ENCODE assay signal across 29 mouse cellular contexts in genomic region chr8:106047854-106048630, GRCm38 (mm10). TPM values are rescaled to one million over a fixed set of nuclear protein-coding genes. Genes with fewer than 3 reads are reported as not detected.
DNase-seq lines count a peak whose midpoint lies in the region; ATAC-seq lines count a peak whose summit lies in the region.
"Had no signal": no experiment of that assay in that cellular context is flagged by ENCODE, and none has a peak within 500 bp of the region (broad histone marks: within the 10 kb centered on the region; RNA-seq: fewer than 3 reads in every experiment).

No protein-coding gene starts in this region.

- ATAC-seq in kidney, embryonic 16.5 days (ENCODE audit: low FRiP score, low TSS enrichment): no peak
- ATAC-seq in liver, embryonic 16.5 days (ENCODE audit: low read depth): peak; percentile 71
- ATAC-seq in kidney, embryonic 15.5 days (replicated peaks; ENCODE audit: low FRiP score): no peak
- ATAC-seq: Patski had no signal

- intact Hi-C loops in gastrocnemius, postnatal 14 days (cut with DNase I; ENCODE audit: low total_unique reads): no loop called here

- H3K36me3 ChIP-seq in kidney, embryonic 16.5 days (ENCODE audit: insufficient read depth, low read length): peaks cover 16% of the 10 kb centered on the region
- H3K36me3 ChIP-seq in liver, embryonic 16.5 days (ENCODE audit: control insufficient read depth, insufficient read depth): no peaks in the 10 kb centered on the region
- H3K36me3 ChIP-seq in kidney, embryonic 15.5 days: peaks cover 39% of the 10 kb centered on the region

- H3K4me3 ChIP-seq in kidney, embryonic 16.5 days (ENCODE audit: low read length): no peak overlapping the region
- H3K4me3 ChIP-seq in liver, embryonic 16.5 days (ENCODE audit: low read depth, low read length): no peak overlapping the region
- no peak overlapping the region for H3K4me3 ChIP-seq in kidney, embryonic 15.5 days (replicated peaks)
- H3K4me3 ChIP-seq: forebrain, embryonic 10.5 days; gastrocnemius, adult 2 months; heart, embryonic 15.5 days; hindbrain, embryonic 15.5 days; layer of hippocampus, adult 2 months had no signal

- no peaks in the 10 kb centered on the region for H3K27me3 ChIP-seq in kidney, embryonic 16.5 days (ENCODE audit: insufficient read depth, low read length)
- H3K27me3 ChIP-seq in liver, embryonic 16.5 days (ENCODE audit: control insufficient read depth, insufficient read depth, low read depth, low read length): no peaks in the 10 kb centered on the region
- no peaks in the 10 kb centered on the region for H3K27me3 ChIP-seq in kidney, embryonic 15.5 days
- H3K27me3 ChIP-seq: heart, embryonic 15.5 days; hindbrain, embryonic 15.5 days; Patski had no signal

- 79% methylated on average over 5 of the region's 5 CpGs for WGBS in kidney, embryonic 16.5 days
- 49% methylated on average over 5 of the region's 5 CpGs for WGBS in liver, embryonic 16.5 days (ENCODE audit: insufficient replicate concordance)
- WGBS in kidney, embryonic 15.5 days: 82% methylated on average over 5 of the region's 5 CpGs

- H3K9ac ChIP-seq in kidney, embryonic 16.5 days (replicated peaks; ENCODE audit: low read length): no peak overlapping the region
- H3K9ac ChIP-seq in liver, embryonic 16.5 days (ENCODE audit: low read depth, low read length): no peak overlapping the region
- no peak overlapping the region for H3K9ac ChIP-seq in kidney, embryonic 15.5 days
- H3K9ac ChIP-seq: heart, embryonic 15.5 days; hindbrain, embryonic 15.5 days had no signal

- peaks cover 9% of the 10 kb centered on the region; the same call in 1 of the 2 replicates for H3K4me1 ChIP-seq in kidney, embryonic 16.5 days (ENCODE audit: insufficient read depth, low read length)
- H3K4me1 ChIP-seq in liver, embryonic 16.5 days (ENCODE audit: control insufficient read depth, low read depth, low read length): peaks cover 16% of the 10 kb centered on the region
- H3K4me1 ChIP-seq in kidney, embryonic 15.5 days: no peaks in the 10 kb centered on the region; the same call in 1 of the 2 replicates
- H3K4me1 ChIP-seq: forebrain, embryonic 10.5 days; heart, embryonic 15.5 days; hindbrain, embryonic 15.5 days had no signal

- no peak overlapping the region for H3K27ac ChIP-seq in kidney, embryonic 16.5 days (ENCODE audit: low read length)
- peak overlapping the region; percentile 51 for H3K27ac ChIP-seq in liver, embryonic 16.5 days (ENCODE audit: low read length)
- H3K27ac ChIP-seq in kidney, embryonic 15.5 days: no peak overlapping the region
- H3K27ac ChIP-seq: forebrain, embryonic 10.5 days; gastrocnemius, adult 2 months; heart, embryonic 15.5 days; hindbrain, embryonic 15.5 days; layer of hippocampus, adult 2 months had no signal

- H3K4me2 ChIP-seq in kidney, embryonic 16.5 days (replicated peaks; ENCODE audit: low read depth, low read length): no peak overlapping the region
- no peak overlapping the region for H3K4me2 ChIP-seq in liver, embryonic 16.5 days (ENCODE audit: low read depth, low read length)
- H3K4me2 ChIP-seq in kidney, embryonic 15.5 days: no peak overlapping the region
- H3K4me2 ChIP-seq: heart, embryonic 15.5 days; hindbrain, embryonic 15.5 days; midbrain, embryonic 11.5 days had no signal

- no peaks in the 10 kb centered on the region for H3K9me3 ChIP-seq in kidney, embryonic 16.5 days (ENCODE audit: low read length)
- no peaks in the 10 kb centered on the region for H3K9me3 ChIP-seq in liver, embryonic 16.5 days (replicated peaks; ENCODE audit: control insufficient read depth, low read length)
- no peaks in the 10 kb centered on the region for H3K9me3 ChIP-seq in kidney, embryonic 15.5 days (replicated peaks)
- H3K9me3 ChIP-seq: forebrain, embryonic 10.5 days; G1E; heart, embryonic 15.5 days; hindbrain, embryonic 15.5 days had no signal

- DNase-seq in kidney, postnatal 36 days: peak; percentile 30 to 42
- DNase-seq in liver: peak; percentile 62
- DNase-seq in layer of hippocampus, postnatal 10 days (ENCODE audit: low spot score in 2 of 2): no peak
- no peak for DNase-seq in gastrocnemius, postnatal 14 days
- DNase-seq: adrenal gland, adult 2 months; cerebellum, adult 11-12 months; cerebellum, postnatal 14 days; gastrocnemius, adult 2 months; heart, postnatal 36 days; kidney, postnatal 14 days had no signal

RNA-seq across cellular contexts. Expression of gene Nfatc3, which starts 10.6 kb away (rescaled TPM):
- 5.7 and 6.7 TPM in 2 replicates for polyA plus RNA-seq in kidney, embryonic 16.5 days (2015; fragmentation: Nextera tagmentation; extraction: Ambion mirVana)
- 2.4 and 3.0 TPM in 2 replicates for polyA plus RNA-seq in liver, embryonic 16.5 days (2015; fragmentation: Nextera tagmentation; extraction: Ambion mirVana)
- 1 to 10 TPM; 9.9 TPM for total RNA-seq in layer of hippocampus, postnatal 10 days (2021)
- 6.5 and 7.3 TPM in 2 replicates for polyA plus RNA-seq in kidney, embryonic 15.5 days (2015; fragmentation: Nextera tagmentation; extraction: Ambion mirVana)
- total RNA-seq in gastrocnemius, postnatal 14 days (2021): 10 to 100 TPM; 18.4 to 22.0 TPM

RNA-seq across cellular contexts. Expression of gene Ddx28, which starts 36.4 kb away (rescaled TPM):
- polyA plus RNA-seq in kidney, embryonic 16.5 days (2015; fragmentation: Nextera tagmentation; extraction: Ambion mirVana): 19.8 and 21.2 TPM in 2 replicates
- 8.7 and 9.6 TPM in 2 replicates for polyA plus RNA-seq in liver, embryonic 16.5 days (2015; fragmentation: Nextera tagmentation; extraction: Ambion mirVana)
- total RNA-seq in layer of hippocampus, postnatal 10 days (2021): 10 to 100 TPM; 12.7 to 14.7 TPM
- polyA plus RNA-seq in kidney, embryonic 15.5 days (2015; fragmentation: Nextera tagmentation; extraction: Ambion mirVana): 17.0 and 18.9 TPM in 2 replicates
- total RNA-seq in gastrocnemius, postnatal 14 days (2021): 1 to 10 TPM; 9.5 to 9.7 TPM

RNA-seq across cellular contexts. Expression of gene Dpep2nb, which starts 42.3 kb away (rescaled TPM):
- not detected in 2 replicates for polyA plus RNA-seq in kidney, embryonic 16.5 days (2015; fragmentation: Nextera tagmentation; extraction: Ambion mirVana)
- polyA plus RNA-seq in liver, embryonic 16.5 days (2015; fragmentation: Nextera tagmentation; extraction: Ambion mirVana): not detected in 2 replicates
- not detected for total RNA-seq in layer of hippocampus, postnatal 10 days (2021)
- polyA plus RNA-seq in kidney, embryonic 15.5 days (2015; fragmentation: Nextera tagmentation; extraction: Ambion mirVana): 0.18 TPM in 1 of 2 replicates, not detected in the other
- total RNA-seq in gastrocnemius, postnatal 14 days (2021): not detected
- total RNA-seq: adrenal gland, adult 2 months; adrenal gland, postnatal 4 days; gastrocnemius, adult 2 months; heart, postnatal 36 days; layer of hippocampus, adult 2 months; left cerebral cortex, adult 18-20 months; left cerebral cortex, postnatal 25 days; midbrain, postnatal 0 days; neutrophil, adult 5-6 weeks had no signal
- polyA plus RNA-seq: adrenal gland, adult 2 months; embryonic facial prominence, embryonic 11.5 days; forebrain, embryonic 10.5 days; G1E; gonadal fat pad, adult 2 months; heart, embryonic 15.5 days; hindbrain, embryonic 15.5 days; intestine, embryonic 14.5 days; lung, embryonic 16.5 days; midbrain, embryonic 11.5 days; midbrain, postnatal 0 days had no signal

RNA-seq across cellular contexts. Expression of gene Dus2, which starts 56.9 kb away (rescaled TPM):
- polyA plus RNA-seq in kidney, embryonic 16.5 days (2015; fragmentation: Nextera tagmentation; extraction: Ambion mirVana): 19.7 and 24.6 TPM in 2 replicates
- polyA plus RNA-seq in liver, embryonic 16.5 days (2015; fragmentation: Nextera tagmentation; extraction: Ambion mirVana): 10.5 and 10.9 TPM in 2 replicates
- total RNA-seq in layer of hippocampus, postnatal 10 days (2021): 10 to 100 TPM; 20.9 to 21.5 TPM
- polyA plus RNA-seq in kidney, embryonic 15.5 days (2015; fragmentation: Nextera tagmentation; extraction: Ambion mirVana): 20.5 and 23.3 TPM in 2 replicates
- 10 to 100 TPM in 1 of 2 experiments, 1 to 10 TPM in 1; 9.4 to 10.4 TPM for total RNA-seq in gastrocnemius, postnatal 14 days (2021)

Comparison
In these comparisons a context has a peak if more than half of its experiments do, and no peak if none do; other contexts are left out.
1. DNase-seq: peak in kidney, postnatal 36 days (2 of 2) and liver (single experiment); none in layer of hippocampus, postnatal 10 days (0 of 2) and gastrocnemius, postnatal 14 days (single experiment).